17 mouse cellular contexts compared by ENCODE assay signal in genomic region chrX:11479696-11480339, GRCm38 (mm10).
A peak's percentile ranks its signal among the peaks of the same experiment; 100 is the strongest.
DNase-seq lines count a peak whose midpoint lies in the region; ATAC-seq and TF ChIP-seq lines count a peak whose summit lies in the region.
"Had no signal": no experiment of that assay in that cellular context is flagged by ENCODE, and none has a peak within 500 bp of the region (broad histone marks: within the 10 kb centered on the region; RNA-seq: fewer than 3 reads in every experiment).

No protein-coding gene starts in this region.

- no peak overlapping the region for H3K9ac ChIP-seq in intestine, postnatal 0 days (ENCODE audit: low read depth, low read length)
- H3K9ac ChIP-seq: heart, embryonic 13.5 days had no signal

- WGBS in limb, embryonic 10.5 days = 42% methylated on average over 16 of the region's 16 CpGs
- 76% methylated on average over 16 of the region's 16 CpGs for WGBS in heart, embryonic 10.5 days
- 78% methylated on average over 16 of the region's 16 CpGs for WGBS in intestine, postnatal 0 days

- H3K27ac ChIP-seq in limb, embryonic 10.5 days = no peak overlapping the region
- H3K27ac ChIP-seq in heart, embryonic 10.5 days = no peak overlapping the region
- H3K27ac ChIP-seq in intestine, postnatal 0 days (ENCODE audit: low read depth, low read length) = no peak overlapping the region
- H3K27ac ChIP-seq: heart, embryonic 13.5 days had no signal

- H3K4me2 ChIP-seq in intestine, postnatal 0 days (replicated peaks; ENCODE audit: low read depth) = no peak overlapping the region
- H3K4me2 ChIP-seq: heart, embryonic 13.5 days had no signal

- no peaks in the 10 kb centered on the region for H3K36me3 ChIP-seq in limb, embryonic 10.5 days
- no peaks in the 10 kb centered on the region for H3K36me3 ChIP-seq in heart, embryonic 10.5 days
- no peaks in the 10 kb centered on the region for H3K36me3 ChIP-seq in intestine, postnatal 0 days (ENCODE audit: control insufficient read depth, insufficient read depth)
- H3K36me3 ChIP-seq: G1E; heart, embryonic 13.5 days had no signal

- TF ChIP-seq CTCF in intestine, postnatal 0 days (IDR thresholded peaks at IDR 0.05; ENCODE audit: low read depth) = no peak

- H3K4me1 ChIP-seq in limb, embryonic 10.5 days = peaks cover 10% of the 10 kb centered on the region
- H3K4me1 ChIP-seq in heart, embryonic 10.5 days = no peaks in the 10 kb centered on the region
- H3K4me1 ChIP-seq in intestine, postnatal 0 days (replicated peaks; ENCODE audit: control insufficient read depth, insufficient read depth, low read length) = no peaks in the 10 kb centered on the region
- H3K4me1 ChIP-seq: heart, embryonic 13.5 days had no signal

- no peaks in the 10 kb centered on the region for H3K9me3 ChIP-seq in limb, embryonic 10.5 days (replicated peaks)
- H3K9me3 ChIP-seq in heart, embryonic 10.5 days = no peaks in the 10 kb centered on the region
- H3K9me3 ChIP-seq in intestine, postnatal 0 days (ENCODE audit: control insufficient read depth) = no peaks in the 10 kb centered on the region
- H3K9me3 ChIP-seq: G1E; heart, embryonic 13.5 days had no signal

- no peak overlapping the region for H3K4me3 ChIP-seq in limb, embryonic 10.5 days
- no peak overlapping the region for H3K4me3 ChIP-seq in heart, embryonic 10.5 days
- H3K4me3 ChIP-seq in intestine, postnatal 0 days (ENCODE audit: low read depth, low read length) = no peak overlapping the region
- H3K4me3 ChIP-seq: heart, embryonic 13.5 days had no signal

- DNase-seq in heart, adult 11 months = peak; percentile 30
- no peak for DNase-seq in heart, postnatal 36 days
- DNase-seq in MN1 (ENCODE audit: low spot score) = peak; percentile 56
- DNase-seq in ZHBTc4 (ENCODE audit: low read depth, low spot score) = peak; percentile 15
- peak; percentile 35 for DNase-seq in limb, embryonic 10.5 days (ENCODE audit: low spot score)
- DNase-seq in thymus, postnatal 25 days = no peak
- DNase-seq in heart, embryonic 10.5 days (ENCODE audit: low spot score) = no peak
- DNase-seq: cerebellum, adult 11 months; gastrocnemius, postnatal 36 days; kidney, adult 9 months; layer of hippocampus, postnatal 36 days; lung, postnatal 14 days; thymus, adult 2 months had no signal

- ATAC-seq in intestine, postnatal 0 days = no peak
- ATAC-seq: activated CD4-positive, CD25-positive, alpha-beta regulatory T cell, adult 4 months had no signal

- peaks cover 76% of the 10 kb centered on the region for H3K27me3 ChIP-seq in limb, embryonic 10.5 days (ENCODE audit: low read depth, poor library complexity, severe bottlenecking)
- peaks cover 25% of the 10 kb centered on the region for H3K27me3 ChIP-seq in heart, embryonic 10.5 days (ENCODE audit: insufficient read depth, poor library complexity, severe bottlenecking)
- no peaks in the 10 kb centered on the region for H3K27me3 ChIP-seq in intestine, postnatal 0 days (replicated peaks; ENCODE audit: control insufficient read depth, insufficient read depth, low read length)

- intact Hi-C loops in heart, postnatal 36 days (cut with DNase I) = no loop called here

Comparison
In these comparisons a context has a peak if more than half of its experiments do, and no peak if none do; other contexts are left out.
1. DNase-seq: peak in heart, adult 11 months (single experiment), MN1 (single experiment), ZHBTc4 (single experiment) and limb, embryonic 10.5 days (single experiment); none in heart, postnatal 36 days (0 of 2), thymus, postnatal 25 days (single experiment) and heart, embryonic 10.5 days (single experiment).